Mouse (Mus musculus): ENCODE measurements around the gene Ubash3a. TPM values are rescaled to one million over a fixed set of nuclear protein-coding genes. Genes with fewer than 3 reads are reported as not detected.

Ubash3a gene
- 66.8 and 75.0 TPM in 2 replicates for polyA plus RNA-seq (2015; fragmentation: Nextera tagmentation; extraction: Ambion mirVana)

GRCm38 (mm10) chr17:31207771-31208334, at the start of gene Ubash3a:
TSS of gene Ubash3a (plus strand) at chr17:31207873.
- DNase-seq (ENCODE audit: low spot score): peak; percentile 84

DNA sequence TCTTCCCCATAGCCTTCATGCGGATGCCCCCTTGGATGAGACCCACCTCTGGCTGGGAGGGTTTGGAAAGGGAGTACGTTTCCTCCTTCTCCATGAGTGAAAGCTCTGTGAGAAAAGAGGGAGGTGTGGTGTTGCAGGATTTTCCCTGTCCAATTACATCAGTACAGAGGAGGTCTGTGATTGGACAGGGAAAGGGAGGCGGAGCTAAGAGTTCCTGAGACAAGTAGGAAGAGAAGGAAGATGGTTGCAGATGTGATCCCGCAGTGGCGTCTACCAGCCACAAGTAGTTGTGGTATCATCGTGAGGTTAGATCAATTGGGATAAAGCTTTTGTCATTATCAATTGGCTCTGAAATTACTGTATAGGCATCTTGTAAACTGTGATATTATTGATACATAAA, 49.8 kb upstream of the Ubash3a start:
- no peak for DNase-seq (ENCODE audit: low spot score)

GRCm38 (mm10) chr17:31160291-31160690, 47.4 kb upstream of the Ubash3a start:
- DNase-seq (ENCODE audit: low spot score): no peak

DNA sequence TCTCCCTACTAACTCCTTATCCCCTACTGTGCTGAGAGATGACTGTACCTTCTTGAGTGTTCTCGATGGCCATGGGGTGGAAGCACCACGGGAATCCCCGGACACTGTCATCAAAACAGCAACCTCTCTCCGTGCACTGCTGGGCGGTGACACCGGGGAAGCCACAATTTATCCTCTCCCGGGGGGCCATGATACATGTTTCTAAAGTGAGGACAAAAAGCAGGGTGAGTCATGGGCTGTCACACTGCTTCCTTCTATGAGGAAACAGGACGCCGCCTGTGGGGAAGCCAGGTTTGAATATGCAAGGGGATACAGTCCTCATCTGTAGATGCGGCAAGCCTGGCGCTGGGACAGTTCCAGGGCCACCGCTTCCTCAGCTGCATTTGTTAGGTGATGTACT, 45.1 kb upstream of the Ubash3a start:
- no peak for DNase-seq (ENCODE audit: low spot score)

- DNase-seq (ENCODE audit: low spot score): peak; percentile 83
Observed at GRCm38 (mm10) chr17:31163821-31164220, 43.9 kb upstream of the Ubash3a start.

GRCm38 (mm10) chr17:31165127-31165526, 42.5 kb upstream of the Ubash3a start, which contains the start of gene Tff1:
TSS of gene Tff1 (minus strand) at chr17:31165277.
- no peak for DNase-seq (ENCODE audit: low spot score)

- no peak for DNase-seq (ENCODE audit: low spot score)
Observed at GRCm38 (mm10) chr17:31169796-31170195, 37.9 kb upstream of the Ubash3a start.

DNA sequence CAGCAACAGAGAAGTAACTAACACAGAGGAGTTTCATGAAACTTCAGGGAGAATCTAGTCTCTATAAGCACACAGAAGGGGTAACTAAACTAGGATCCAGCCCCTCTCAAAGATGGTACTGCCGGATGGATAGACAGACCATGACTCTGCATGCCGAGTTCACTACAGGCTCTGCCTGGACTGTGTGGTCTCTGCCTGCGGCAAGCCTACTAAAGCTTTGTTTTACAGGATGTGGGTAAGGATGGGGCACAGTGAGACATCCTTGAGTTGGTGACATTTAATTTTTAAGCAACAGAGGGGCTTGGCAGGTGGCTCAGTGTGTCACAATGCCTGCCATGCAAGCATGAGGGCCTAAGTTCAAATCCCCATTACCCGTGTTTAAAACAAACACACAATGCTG, 31.4 kb upstream of the Ubash3a start:
- peak; percentile 87 for DNase-seq (ENCODE audit: low spot score)

DNA sequence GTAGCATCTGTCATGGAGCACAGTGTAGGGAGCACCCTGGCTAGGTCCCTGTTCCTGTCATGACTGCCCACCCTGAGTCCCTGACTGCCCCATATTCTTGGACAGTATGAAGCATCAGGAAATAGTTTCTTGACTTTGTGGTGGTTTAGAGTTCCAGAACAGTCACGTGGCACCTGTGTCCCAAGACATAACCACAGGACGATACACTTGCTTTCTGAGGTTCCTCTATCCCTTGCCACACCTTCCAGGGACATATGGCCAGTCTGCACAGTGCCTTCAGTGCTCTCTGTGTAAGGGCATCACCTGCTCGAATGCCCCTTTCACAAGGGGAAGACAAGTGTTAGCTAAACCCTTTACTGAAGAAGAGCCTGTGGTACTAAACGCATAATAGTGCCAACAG, 26.2 kb upstream of the Ubash3a start:
- DNase-seq (ENCODE audit: low spot score): no peak

GRCm38 (mm10) chr17:31183180-31183974, 24.3 kb upstream of the Ubash3a start:
- DNase-seq (ENCODE audit: low spot score): peak; percentile 58

- DNase-seq (ENCODE audit: low spot score): peak; percentile 52
Observed at GRCm38 (mm10) chr17:31184269-31184990, 23.2 kb upstream of the Ubash3a start.

DNA sequence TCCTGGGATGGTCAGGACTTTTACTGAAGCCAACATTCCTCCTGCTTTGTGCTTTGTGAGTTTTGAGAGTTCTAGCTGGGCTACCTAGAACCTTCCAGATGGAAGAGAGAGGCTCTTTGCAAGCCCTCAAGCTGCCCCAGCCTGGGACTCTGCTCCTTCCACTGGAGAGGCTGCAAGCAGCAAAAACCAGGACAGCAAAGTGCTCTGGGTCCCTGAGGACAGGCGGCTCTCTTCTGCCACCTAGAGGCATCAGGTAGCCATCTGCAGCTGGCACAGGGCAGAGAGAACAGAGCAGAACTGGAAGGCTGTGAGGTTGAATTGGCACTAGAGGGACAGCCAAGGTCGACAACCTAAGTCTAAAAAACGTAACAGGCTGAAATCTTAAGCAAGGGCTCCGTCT, 20.3 kb upstream of the Ubash3a start:
- peak; percentile 84 for DNase-seq (ENCODE audit: low spot score)

GRCm38 (mm10) chr17:31191825-31192224, 15.8 kb upstream of the Ubash3a start:
- no peak for DNase-seq (ENCODE audit: low spot score)

DNA sequence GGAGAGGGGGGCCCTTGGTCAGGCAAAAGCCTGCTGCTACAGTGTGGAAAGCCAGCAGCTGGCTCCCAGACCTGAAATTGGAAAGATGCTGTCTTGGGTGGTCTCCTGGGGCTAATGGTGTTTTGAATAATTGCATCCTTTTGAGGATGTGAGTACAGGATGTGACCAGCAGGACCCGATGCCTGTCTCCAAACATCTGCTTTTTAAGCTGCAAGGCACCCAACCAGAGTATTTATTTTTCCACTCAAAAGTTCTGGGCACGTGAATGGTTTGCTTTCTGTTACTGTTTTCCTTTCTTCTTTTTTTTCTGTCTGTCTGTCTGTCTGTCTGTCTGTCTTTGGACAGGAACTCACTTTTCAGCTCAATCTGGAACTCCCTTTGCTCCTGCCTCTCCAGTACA, 15.0 kb upstream of the Ubash3a start:
- DNase-seq (ENCODE audit: low spot score): no peak

GRCm38 (mm10) chr17:31193360-31193759, 14.3 kb upstream of the Ubash3a start:
- DNase-seq (ENCODE audit: low spot score): no peak

DNA sequence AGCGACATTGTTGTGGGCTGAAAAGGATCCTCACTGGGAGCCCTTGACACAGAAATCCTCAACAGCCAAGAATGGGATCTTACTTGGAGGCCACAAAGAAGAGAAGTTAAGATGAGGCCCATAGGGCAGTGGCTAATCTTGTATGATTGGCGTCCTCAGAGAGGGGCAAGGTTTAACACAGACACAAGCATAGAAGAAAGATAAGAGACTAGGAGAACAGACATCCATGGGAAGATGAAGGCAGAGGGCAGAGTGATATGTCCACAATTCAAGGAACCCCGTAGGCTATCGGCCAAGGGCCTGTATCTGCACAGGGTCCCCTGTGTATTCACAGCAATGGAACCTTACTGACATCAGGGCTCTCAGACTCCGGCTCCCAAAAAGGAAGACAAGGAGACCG, 12.5 kb upstream of the Ubash3a start:
- DNase-seq (ENCODE audit: low spot score): no peak

DNA sequence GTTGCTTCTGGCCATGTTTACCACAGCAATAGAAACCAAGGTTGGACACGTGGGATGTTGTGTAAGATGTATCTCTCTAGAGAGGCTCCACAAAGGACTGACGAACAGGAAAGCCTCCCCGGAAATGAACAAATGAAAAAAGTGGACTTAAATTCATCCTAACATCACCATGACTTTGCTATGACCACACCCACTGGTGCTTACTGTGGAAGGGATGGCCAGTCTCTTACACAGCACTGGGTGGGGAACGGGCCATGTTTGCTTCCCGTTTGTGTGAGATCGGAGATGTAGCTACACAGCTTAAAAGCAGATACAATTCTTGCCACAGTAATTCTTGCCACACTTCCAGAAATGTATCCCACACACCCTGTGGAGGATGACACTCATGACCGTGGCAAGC, 11.4 kb upstream of the Ubash3a start:
- no peak for DNase-seq (ENCODE audit: low spot score)

- no peak for DNase-seq (ENCODE audit: low spot score)
Observed at GRCm38 (mm10) chr17:31198877-31199276, 8.8 kb upstream of the Ubash3a start, which contains the start of gene Tmprss3. TSS of gene Tmprss3 (minus strand) at chr17:31198977.

DNA sequence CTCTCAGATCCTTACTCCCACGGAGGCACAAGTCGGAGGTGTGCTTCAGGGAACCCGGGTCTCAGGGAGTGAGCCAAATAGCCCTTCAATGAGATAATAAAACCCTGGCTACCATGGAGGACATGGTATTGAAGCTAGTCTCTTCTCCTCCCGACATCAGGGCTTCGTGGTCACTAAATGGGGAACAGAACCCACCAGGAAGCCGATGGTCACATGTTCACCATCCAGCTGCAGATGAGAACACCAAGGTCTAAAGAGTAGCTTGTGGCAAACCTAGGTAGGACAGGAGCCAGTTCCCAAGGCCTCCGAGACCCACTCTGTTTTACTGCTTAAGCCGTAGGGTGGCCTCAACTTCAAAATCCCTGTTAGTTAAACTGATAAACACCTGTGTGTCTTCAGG, 981 bp downstream of the Ubash3a start:
- peak; percentile 26 for DNase-seq (ENCODE audit: low spot score)

DNA sequence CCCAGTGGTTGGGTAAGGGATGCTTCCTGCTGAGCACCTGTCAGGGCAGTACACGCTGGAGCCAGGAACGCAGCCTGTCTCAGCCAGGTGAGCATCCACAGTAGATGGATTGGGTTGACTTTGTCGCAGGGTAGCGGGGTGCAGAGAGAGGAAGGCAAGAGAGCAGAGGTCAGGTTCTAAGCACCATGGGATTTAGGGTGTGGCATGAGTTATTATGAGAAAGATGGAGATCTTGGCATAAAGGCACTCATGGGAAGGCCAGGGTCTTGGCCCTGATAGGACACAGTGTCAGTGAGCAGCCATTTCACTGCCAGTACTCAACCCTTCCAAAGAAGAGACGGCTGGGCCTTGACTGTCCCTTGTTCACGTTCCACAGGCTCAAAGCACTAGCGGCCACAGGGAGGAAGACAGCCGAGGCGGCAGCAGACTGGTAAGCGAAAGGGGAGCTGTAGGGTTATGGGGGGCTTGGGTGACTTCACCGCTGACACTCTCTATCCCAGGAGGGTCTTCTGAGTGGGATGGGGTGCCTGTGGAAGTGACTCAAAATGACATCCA, 1.8 kb downstream of the Ubash3a start:
- peak; percentile 29 for DNase-seq (ENCODE audit: low spot score)

DNA sequence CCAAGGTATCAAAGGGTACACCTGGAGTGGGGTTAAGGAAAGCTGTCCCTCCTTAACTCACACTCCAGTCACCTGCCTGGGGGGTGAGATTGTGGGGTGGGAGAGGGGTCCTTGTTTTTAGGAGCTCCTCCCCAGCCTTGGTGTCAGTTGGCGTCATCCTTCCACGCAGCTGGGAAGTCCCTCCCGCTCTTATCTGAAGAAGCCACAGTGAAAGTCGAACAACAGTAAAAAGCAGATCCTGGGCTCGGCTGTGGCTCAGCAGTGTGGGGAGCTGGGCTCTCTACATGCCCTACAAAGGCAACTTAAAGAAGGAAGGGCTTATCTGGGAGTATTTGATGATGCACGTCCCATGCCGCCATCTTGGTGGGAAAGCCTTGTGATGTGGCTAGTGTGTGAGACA, 2.6 kb downstream of the Ubash3a start:
- DNase-seq (ENCODE audit: low spot score): peak; percentile 34

DNA sequence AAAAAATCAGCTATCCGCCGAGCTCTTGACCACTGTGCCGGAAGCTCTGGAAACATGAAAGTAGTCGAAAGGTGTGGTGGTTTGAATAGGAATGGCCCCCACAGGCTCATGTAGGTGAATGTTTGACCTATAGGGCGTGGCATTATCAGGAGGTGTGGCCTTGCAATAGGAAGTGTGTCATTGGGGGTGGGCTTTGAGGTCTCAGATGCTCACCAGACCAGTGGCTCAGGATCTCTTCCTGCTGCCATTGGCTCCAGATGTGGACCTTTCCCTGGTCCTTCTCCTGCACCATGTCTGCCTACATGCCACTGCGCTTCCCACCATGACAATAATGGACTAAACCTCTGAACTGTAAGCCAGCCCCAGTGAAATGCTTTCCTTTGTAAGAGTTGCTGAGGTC, 4.2 kb downstream of the Ubash3a start:
- DNase-seq (ENCODE audit: low spot score): no peak

All from thymus, postnatal 0 days (tissue).